Mouse (Mus musculus) lung, adult 2 months (tissue): ENCODE data around the gene Calhm6.

Source experiments
- CTCF ChIP-seq: fragments of 200-500 bp; IDR thresholded peaks from 2 replicates; pipeline ENCODE4 v1.5.1; 2011; ENCODE audit warnings: mild to moderate bottlenecking, low read length, control low read depth; ENCODE audit not compliant: insufficient read depth
- POLR2A ChIP-seq: fragments of 200-500 bp; IDR thresholded peaks from 2 replicates; pipeline ENCODE4 v1.6.1; 2011; ENCODE audit warnings: low read depth, mild to moderate bottlenecking, control low read depth, low read length, borderline replicate concordance; ENCODE audit errors: extremely low read depth

DNA sequence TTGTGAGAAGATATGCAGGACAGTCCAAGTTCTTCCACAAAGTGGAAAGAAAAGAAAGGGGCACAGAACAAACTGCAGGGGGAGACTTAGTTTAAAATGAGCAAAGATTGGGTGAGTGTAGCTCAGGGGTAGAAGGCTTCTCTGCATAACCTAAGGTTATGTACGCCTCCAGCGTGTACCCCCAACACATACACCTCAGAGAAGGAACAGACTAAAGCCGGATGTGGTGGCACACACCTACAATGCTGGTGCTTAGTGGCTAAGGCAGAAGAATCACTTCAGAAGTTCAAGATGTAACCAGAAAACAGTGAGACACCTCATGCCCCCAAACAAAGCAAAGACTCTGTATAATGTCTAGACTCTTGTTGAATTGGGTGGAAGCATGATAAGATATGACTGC, 43.4 kb upstream of the Calhm6 start:
- TF ChIP-seq POLR2A (no peak), CTCF (no peak)
